Mouse (Mus musculus): ENCODE data around the gene Gm17606. TPM values are rescaled to one million over a fixed set of nuclear protein-coding genes. Genes with fewer than 3 reads are reported as not detected.

Gene Gm17606
- total and polyA plus RNA-seq, 2 experiments from 2014 or later = not detected

DNA sequence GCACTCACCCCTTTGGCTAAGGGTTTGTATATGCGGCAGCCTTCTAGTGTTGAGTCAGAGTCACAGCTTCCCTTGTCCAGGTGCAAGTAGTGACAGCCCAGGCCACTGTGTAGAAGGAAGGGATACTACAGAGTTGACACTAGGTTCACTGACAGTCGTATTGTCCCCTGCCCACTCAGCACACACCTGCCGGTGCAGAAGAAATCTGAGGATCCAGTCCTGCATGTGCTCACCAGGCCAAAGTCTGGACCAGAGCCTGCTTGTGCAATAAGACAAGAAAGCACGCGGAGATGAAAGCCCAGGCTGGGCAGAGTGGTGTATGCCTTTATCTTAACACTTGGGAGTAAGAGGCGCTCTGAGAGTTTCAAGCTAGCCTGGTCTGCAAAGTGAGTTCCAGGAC lies 54.3 kb downstream of the Gm17606 start:
- ATAC-seq (ENCODE audit: low FRiP score) (no peak), DNase-seq (ENCODE audit: low spot score) (no peak)
- Histone ChIP-seq H3K9me3 (ENCODE audit: low read length) (no peaks in the 10 kb centered on the region), H3K4me2 (ENCODE audit: low read depth, low read length, poor library complexity, severe bottlenecking) (no peak overlapping the region), H3K9ac (replicated peaks; ENCODE audit: low read length, poor library complexity, severe bottlenecking) (no peak overlapping the region), H3K27me3 (ENCODE audit: insufficient read depth, low read length) (no peaks in the 10 kb centered on the region), H3K4me3 (ENCODE audit: low read depth, low read length) (no peak overlapping the region), H3K27ac (ENCODE audit: low read depth, low read length) (no peak overlapping the region), H3K4me1 (ENCODE audit: insufficient read depth, low read length) (no peaks in the 10 kb centered on the region), H3K36me3 (ENCODE audit: insufficient read depth, low read length) (peaks cover 13% of the 10 kb centered on the region)
- 88% methylated on average over 6 of the region's 6 CpGs for WGBS
- TF ChIP-seq CTCF (IDR thresholded peaks at IDR 0.05) = no peak

GRCm38 (mm10) chr14:54696752-54697151 lies 56.0 kb downstream of the Gm17606 start:
- ATAC-seq (ENCODE audit: low FRiP score) (no peak), DNase-seq (ENCODE audit: low spot score) (no peak)
- Histone ChIP-seq H3K36me3 (ENCODE audit: insufficient read depth, low read length) (peaks cover 6% of the 10 kb centered on the region; the same call in 1 of the 2 replicates), H3K9ac (replicated peaks; ENCODE audit: low read length, poor library complexity, severe bottlenecking) (no peak overlapping the region), H3K4me2 (ENCODE audit: low read depth, low read length, poor library complexity, severe bottlenecking) (no peak overlapping the region), H3K4me3 (ENCODE audit: low read depth, low read length) (no peak overlapping the region), H3K4me1 (ENCODE audit: insufficient read depth, low read length) (no peaks in the 10 kb centered on the region), H3K9me3 (ENCODE audit: low read length) (no peaks in the 10 kb centered on the region), H3K27me3 (ENCODE audit: insufficient read depth, low read length) (no peaks in the 10 kb centered on the region), H3K27ac (ENCODE audit: low read depth, low read length) (no peak overlapping the region)
- 91% methylated on average over 4 of the region's 4 CpGs for WGBS
- no peak for TF ChIP-seq CTCF (IDR thresholded peaks at IDR 0.05)

MicroRNA genes within 50 kb of the gene (microRNA counts, 519-probe panel; counts per million panel counts)
- 528 counts per million, percentile 58 among the panel's probes with 10 or more counts for microRNA mmu-miR-686

Small RNA genes lying within 50 kb of the gene (microRNA-seq; reads per million reads assigned to microRNA genes)
- not detected for gene Mir686 (ENCODE audit: borderline number of aligned reads)
- gene Mir6948 (ENCODE audit: borderline number of aligned reads) = not detected

Other genes starting within 250 kb of the Gm17606 start
- gene Slc7a7, start 223.2 kb upstream of the Gm17606 start, total RNA-seq (2014; rRNA removed) = 3.9 and 7.7 TPM in 2 replicates
- gene Slc7a7, start 223.2 kb upstream of the Gm17606 start, polyA plus RNA-seq (2015; fragmentation: Nextera tagmentation; extraction: Ambion mirVana) = 2.4 and 2.9 TPM in 2 replicates
- 98.6 and 104 TPM in 2 replicates for gene Mrpl52, start 214.0 kb upstream of the Gm17606 start, total RNA-seq (2014; rRNA removed)
- gene Mrpl52, start 214.0 kb upstream of the Gm17606 start, polyA plus RNA-seq (2015; fragmentation: Nextera tagmentation; extraction: Ambion mirVana) = 296 and 303 TPM in 2 replicates
- gene Mmp14, start 209.3 kb upstream of the Gm17606 start, total RNA-seq (2014; rRNA removed) = 46.4 and 48.9 TPM in 2 replicates
- gene Mmp14, start 209.3 kb upstream of the Gm17606 start, polyA plus RNA-seq (2015; fragmentation: Nextera tagmentation; extraction: Ambion mirVana) = 40.6 and 41.8 TPM in 2 replicates
- 40.2 and 42.1 TPM in 2 replicates for gene Lrp10, start 176.8 kb upstream of the Gm17606 start, total RNA-seq (2014; rRNA removed)
- gene Lrp10, start 176.8 kb upstream of the Gm17606 start, polyA plus RNA-seq (2015; fragmentation: Nextera tagmentation; extraction: Ambion mirVana) = 29.7 and 31.9 TPM in 2 replicates
- gene Rem2, start 164.9 kb upstream of the Gm17606 start, total RNA-seq (2014; rRNA removed) = 35.6 and 47.4 TPM in 2 replicates
- gene Rem2, start 164.9 kb upstream of the Gm17606 start, polyA plus RNA-seq (2015; fragmentation: Nextera tagmentation; extraction: Ambion mirVana) = 33.0 and 34.0 TPM in 2 replicates
- 79.6 and 92.9 TPM in 2 replicates for gene Prmt5, start 123.4 kb upstream of the Gm17606 start, total RNA-seq (2014; rRNA removed)
- 83.4 and 85.2 TPM in 2 replicates for gene Prmt5, start 123.4 kb upstream of the Gm17606 start, polyA plus RNA-seq (2015; fragmentation: Nextera tagmentation; extraction: Ambion mirVana)
- 13.3 and 13.7 TPM in 2 replicates for gene Haus4, start 86.3 kb upstream of the Gm17606 start, total RNA-seq (2014; rRNA removed)
- 13.2 and 14.3 TPM in 2 replicates for gene Haus4, start 86.3 kb upstream of the Gm17606 start, polyA plus RNA-seq (2015; fragmentation: Nextera tagmentation; extraction: Ambion mirVana)
- gene Ajuba, start 63.4 kb upstream of the Gm17606 start, total RNA-seq (2014; rRNA removed) = 8.1 and 8.2 TPM in 2 replicates
- 3.5 and 3.9 TPM in 2 replicates for gene Ajuba, start 63.4 kb upstream of the Gm17606 start, polyA plus RNA-seq (2015; fragmentation: Nextera tagmentation; extraction: Ambion mirVana)
- gene 4931414P19Rik, start 35.0 kb upstream of the Gm17606 start, total RNA-seq (2014; rRNA removed) = 4.6 and 8.7 TPM in 2 replicates
- 2.2 and 2.8 TPM in 2 replicates for gene 4931414P19Rik, start 35.0 kb upstream of the Gm17606 start, polyA plus RNA-seq (2015; fragmentation: Nextera tagmentation; extraction: Ambion mirVana)
- gene Psmb5, start 22.9 kb upstream of the Gm17606 start, total RNA-seq (2014; rRNA removed) = 157 and 197 TPM in 2 replicates
- gene Psmb5, start 22.9 kb upstream of the Gm17606 start, polyA plus RNA-seq (2015; fragmentation: Nextera tagmentation; extraction: Ambion mirVana) = 404 and 427 TPM in 2 replicates
- gene Psmb11, start 19.5 kb upstream of the Gm17606 start, total RNA-seq (2014; rRNA removed) = not detected in 2 replicates
- 0.27 TPM in 1 of 2 replicates, not detected in the other for gene Psmb11, start 19.5 kb upstream of the Gm17606 start, polyA plus RNA-seq (2015; fragmentation: Nextera tagmentation; extraction: Ambion mirVana)
- gene Cdh24, start 412 bp downstream of the Gm17606 start, total RNA-seq (2014; rRNA removed) = 45.3 and 49.7 TPM in 2 replicates
- gene Cdh24, start 412 bp downstream of the Gm17606 start, polyA plus RNA-seq (2015; fragmentation: Nextera tagmentation; extraction: Ambion mirVana) = 8.5 and 9.0 TPM in 2 replicates
- gene 1700123O20Rik, start 45.3 kb downstream of the Gm17606 start, total RNA-seq (2014; rRNA removed) = 44.2 and 46.5 TPM in 2 replicates
- 61.1 and 67.6 TPM in 2 replicates for gene 1700123O20Rik, start 45.3 kb downstream of the Gm17606 start, polyA plus RNA-seq (2015; fragmentation: Nextera tagmentation; extraction: Ambion mirVana)
- gene Acin1, start 46.0 kb downstream of the Gm17606 start, total RNA-seq (2014; rRNA removed) = 118 and 122 TPM in 2 replicates
- 91.7 and 108 TPM in 2 replicates for gene Acin1, start 46.0 kb downstream of the Gm17606 start, polyA plus RNA-seq (2015; fragmentation: Nextera tagmentation; extraction: Ambion mirVana)
- not detected in 2 replicates for gene Gm29776, start 57.9 kb downstream of the Gm17606 start, total RNA-seq (2014; rRNA removed)
- 0.07 and 0.31 TPM in 2 replicates for gene Gm29776, start 57.9 kb downstream of the Gm17606 start, polyA plus RNA-seq (2015; fragmentation: Nextera tagmentation; extraction: Ambion mirVana)
- not detected in 2 replicates for gene Cebpe, start 71.2 kb downstream of the Gm17606 start, total RNA-seq (2014; rRNA removed)
- gene Cebpe, start 71.2 kb downstream of the Gm17606 start, polyA plus RNA-seq (2015; fragmentation: Nextera tagmentation; extraction: Ambion mirVana) = not detected in 2 replicates
- gene Slc7a8, start 141.0 kb downstream of the Gm17606 start, total RNA-seq (2014; rRNA removed) = 10.3 and 11.3 TPM in 2 replicates
- 8.8 and 9.7 TPM in 2 replicates for gene Slc7a8, start 141.0 kb downstream of the Gm17606 start, polyA plus RNA-seq (2015; fragmentation: Nextera tagmentation; extraction: Ambion mirVana)
- 0.38 TPM in 1 of 2 replicates, not detected in the other for gene Rnf212b, start 173.2 kb downstream of the Gm17606 start, total RNA-seq (2014; rRNA removed)
- not detected in 2 replicates for gene Rnf212b, start 173.2 kb downstream of the Gm17606 start, polyA plus RNA-seq (2015; fragmentation: Nextera tagmentation; extraction: Ambion mirVana)
- gene Homez, start 230.0 kb downstream of the Gm17606 start, total RNA-seq (2014; rRNA removed) = 6.9 and 9.4 TPM in 2 replicates
- gene Homez, start 230.0 kb downstream of the Gm17606 start, polyA plus RNA-seq (2015; fragmentation: Nextera tagmentation; extraction: Ambion mirVana) = 8.0 and 9.6 TPM in 2 replicates
- 27.1 and 37.2 TPM in 2 replicates for gene Ppp1r3e, start 236.6 kb downstream of the Gm17606 start, total RNA-seq (2014; rRNA removed)
- 2.8 and 4.1 TPM in 2 replicates for gene Ppp1r3e, start 236.6 kb downstream of the Gm17606 start, polyA plus RNA-seq (2015; fragmentation: Nextera tagmentation; extraction: Ambion mirVana)
- gene Bcl2l2, start 242.4 kb downstream of the Gm17606 start, total RNA-seq (2014; rRNA removed) = 23.1 and 31.2 TPM in 2 replicates
- gene Bcl2l2, start 242.4 kb downstream of the Gm17606 start, polyA plus RNA-seq (2015; fragmentation: Nextera tagmentation; extraction: Ambion mirVana) = 2.9 and 3.7 TPM in 2 replicates
- gene Gm20521, start 242.5 kb downstream of the Gm17606 start, total RNA-seq (2014; rRNA removed) = 0.82 TPM in 1 of 2 replicates, not detected in the other
- 1.4 and 1.6 TPM in 2 replicates for gene Gm20521, start 242.5 kb downstream of the Gm17606 start, polyA plus RNA-seq (2015; fragmentation: Nextera tagmentation; extraction: Ambion mirVana)

Data from midbrain, postnatal 0 days (tissue).